Mouse (Mus musculus) ES-E14 (cell line): ENCODE results near the gene Ap1b1. TPM values are rescaled to one million over a fixed set of nuclear protein-coding genes. Genes with fewer than 3 reads are reported as not detected.
"Not testable (repeated sequence)": the region's sequence is repeated elsewhere in the genome, so short reads cannot be mapped to it uniquely, and the experiment has no call there.

Experiments
- DNase-seq: peaks from one replicate; pipeline ENCODE4 v3.0.0-alpha.2; 2013; ENCODE audit warnings: low read depth, low spot score
- H3K27ac ChIP-seq: 2 replicates; pipeline ENCODE4 v1.5.1; 2012; ENCODE audit warnings: low read depth, mild to moderate bottlenecking, low read length, moderate library complexity, mixed read lengths; ENCODE audit not compliant: poor library complexity, insufficient read depth, severe bottlenecking
- H3K36me3 ChIP-seq: 2 replicates; pipeline ENCODE4 v1.6.1; 2012; ENCODE audit warnings: mild to moderate bottlenecking, low read length, moderate library complexity, mixed read lengths; ENCODE audit not compliant: control insufficient read depth, poor library complexity, insufficient read depth, severe bottlenecking
- H3K4me1 ChIP-seq, 2 experiments: fragments of 150-350 bp in 1 of 2; sonication (generic) in 1 of 2; 2 replicates each; pipeline ENCODE4 v1.6.1; 2012; ENCODE audit warnings: low read length in 2 of 2, mild to moderate bottlenecking in 1 of 2, mixed read lengths in 1 of 2; ENCODE audit not compliant: control insufficient read depth in 2 of 2, insufficient read depth in 2 of 2, poor library complexity in 1 of 2
- H3K4me3 ChIP-seq, 2 experiments: fragments of 150-350 bp in 1 of 2; sonication (generic) in 1 of 2; 2 replicates each; pipeline ENCODE4 v1.5.1; 2012; ENCODE audit warnings: low read length in 2 of 2, low read depth in 1 of 2, mild to moderate bottlenecking in 1 of 2, mixed read lengths in 1 of 2; ENCODE audit not compliant: insufficient read depth in 1 of 2, poor library complexity in 1 of 2, severe bottlenecking in 1 of 2
- H3K9ac ChIP-seq: 2 replicates; pipeline ENCODE4 v1.6.1; 2012; ENCODE audit warnings: low read depth, mild to moderate bottlenecking, low read length, mixed read lengths; ENCODE audit not compliant: poor library complexity, insufficient read depth, severe bottlenecking
- H3K9me3 ChIP-seq: fragments of 150-350 bp; sonication (generic); 2 replicates; pipeline ENCODE4 v1.6.1; 2012; ENCODE audit warnings: low read depth, mild to moderate bottlenecking, low read length; ENCODE audit not compliant: control insufficient read depth, insufficient read depth
- CHD2 ChIP-seq: IDR thresholded peaks from 2 replicates; pipeline ENCODE4 v1.6.1; 2014; ENCODE audit warnings: mild to moderate bottlenecking, low read depth, low read length, inconsistent platforms
- HCFC1 ChIP-seq: IDR thresholded peaks from 2 replicates; pipeline ENCODE4 v1.6.1; 2012; ENCODE audit warnings: low read length, inconsistent platforms, borderline replicate concordance; ENCODE audit not compliant: insufficient read depth
- MAFK ChIP-seq: IDR thresholded peaks from 2 replicates; pipeline ENCODE4 v1.6.1; 2014; ENCODE audit warnings: mild to moderate bottlenecking, low read depth, low read length, inconsistent platforms; ENCODE audit not compliant: insufficient read depth
- ZC3H11A ChIP-seq: IDR thresholded peaks from 2 replicates; pipeline ENCODE4 v1.6.1; 2012; ENCODE audit warnings: low read depth, mild to moderate bottlenecking, inconsistent platforms, low read length, borderline replicate concordance
- ZNF384 ChIP-seq: IDR thresholded peaks from 2 replicates; pipeline ENCODE4 v1.6.1; 2012; ENCODE audit warnings: low read depth, low read length, inconsistent platforms
- in situ Hi-C, 2 experiments: fragments of 600-800 bp; cut with MboI; formaldehyde crosslinking; loops; one replicate each; pipeline ENCODE4 v1.15.1; 2025; ENCODE audit warnings: low sequenced_read_pairs in 2 of 2, inconsistent platforms in 1 of 2; ENCODE audit not compliant: unreplicated experiment in 2 of 2
- total RNA-seq: library from RNA; depleted of rRNA; stranded (reverse); fragments of 300-350 nt; gene quantifications from 2 replicates; pipeline ENCODE4 v1.2.3, GENCODE M21; 2012

Ap1b1 gene
- total RNA-seq, 1 experiment = 42.4 TPM

DNA sequence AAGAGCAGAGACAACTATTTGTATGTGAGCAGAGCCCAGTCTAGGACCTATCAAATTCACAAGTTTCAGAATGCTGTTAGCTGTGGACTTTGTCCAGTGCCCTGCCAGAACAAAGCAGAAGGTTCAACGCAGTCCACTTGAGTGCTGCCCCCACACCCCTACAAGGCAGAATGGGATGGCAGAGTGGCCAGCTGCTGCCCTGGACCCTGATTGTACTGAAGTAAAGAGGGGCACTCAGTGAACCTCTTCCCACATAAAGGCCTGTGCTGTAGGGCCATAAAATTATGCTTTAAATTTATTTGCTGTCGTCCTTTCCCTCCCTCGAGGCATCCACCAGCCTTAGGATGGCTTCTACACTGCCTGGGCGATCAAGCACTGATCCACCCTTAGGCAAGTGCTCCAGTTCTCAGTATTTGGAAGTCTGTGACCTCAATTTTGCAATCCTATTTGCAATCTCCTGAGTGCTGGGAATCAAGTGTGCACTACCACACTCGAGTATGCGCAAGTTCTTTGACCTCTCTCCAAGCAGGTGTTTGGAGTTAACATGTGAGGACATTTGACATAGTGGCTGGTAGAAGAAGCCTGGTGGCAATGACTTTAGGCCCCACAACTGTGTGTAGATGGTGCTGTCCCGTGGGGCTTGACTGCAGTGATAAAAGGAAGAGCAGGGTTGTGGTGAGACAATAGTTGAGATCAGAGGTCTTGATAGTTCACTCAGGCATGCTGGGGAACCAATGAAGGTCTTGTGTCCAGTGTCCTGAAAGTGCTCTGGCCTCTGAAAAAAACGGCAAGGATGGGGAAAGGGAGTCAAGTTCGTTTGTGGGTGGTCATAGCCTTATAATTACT, 81.7 kb downstream of the Ap1b1 start:
- in situ Hi-C loops = no loop called here
- H3K4me3 ChIP-seq = no peak overlapping the region
- TF ChIP-seq MAFK (no peak), HCFC1 (no peak), CHD2 (no peak), ZC3H11A (no peak), ZNF384 (no peak)
- H3K27ac ChIP-seq = no peak overlapping the region
- H3K36me3 ChIP-seq = peaks cover 40% of the 10 kb centered on the region
- no peak overlapping the region for H3K9ac ChIP-seq
- no peak for DNase-seq
- no peaks in the 10 kb centered on the region for H3K9me3 ChIP-seq
- peaks cover 0 to 9% of the 10 kb centered on the region in 2 experiments; a peak in 2 of 4 replicates for H3K4me1 ChIP-seq

DNA sequence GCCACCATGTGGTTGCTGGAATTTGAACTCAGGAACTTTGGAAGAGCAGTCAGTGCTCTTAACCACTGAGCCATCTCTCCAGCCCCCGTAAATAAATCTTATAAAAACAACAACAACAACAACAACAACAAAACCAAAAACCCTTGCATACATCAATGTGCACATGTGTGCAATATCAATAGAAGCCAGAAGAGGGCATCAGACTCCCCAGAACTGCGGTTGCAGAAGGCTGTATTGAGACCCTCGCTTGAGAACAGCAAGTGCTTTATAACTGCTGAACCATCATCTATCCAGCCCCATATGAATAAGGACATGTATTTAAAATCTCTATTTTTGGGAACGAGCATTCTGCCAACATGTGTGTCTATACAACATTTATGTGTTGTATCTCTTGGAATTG, 88.3 kb downstream of the Ap1b1 start:
- TF ChIP-seq ZC3H11A = no peak
- no peak for TF ChIP-seq HCFC1
- no peak for TF ChIP-seq CHD2
- no peak for TF ChIP-seq ZNF384
- no peak for TF ChIP-seq MAFK
- DNase-seq = no peak
- H3K27ac ChIP-seq = no peak overlapping the region
- H3K9ac ChIP-seq = no peak overlapping the region
- H3K4me3 ChIP-seq = no peak overlapping the region
- H3K36me3 ChIP-seq = peaks cover 42% of the 10 kb centered on the region
- H3K4me1 ChIP-seq = no peaks in the 10 kb centered on the region
- in situ Hi-C loops = no loop called here
- H3K9me3 ChIP-seq = no peaks in the 10 kb centered on the region

DNA sequence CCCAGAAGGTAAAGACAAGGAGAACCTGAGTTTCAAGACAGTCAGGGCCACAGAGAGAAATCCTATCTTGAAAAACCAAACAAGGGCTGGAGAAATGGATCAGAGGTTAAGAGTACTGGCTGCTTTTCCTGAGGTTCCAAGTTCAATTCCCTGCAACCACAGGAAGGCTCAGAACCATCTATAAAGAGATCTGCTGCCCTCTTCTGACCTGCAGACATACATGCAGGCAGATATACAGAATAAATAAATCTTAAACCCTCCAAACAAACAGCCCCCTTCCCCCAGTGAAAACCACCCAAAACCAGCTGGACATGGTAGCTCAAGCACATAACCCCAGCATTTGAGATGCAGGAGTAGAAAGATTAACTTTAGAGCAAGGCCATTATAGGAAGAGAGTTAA, 89.1 kb downstream of the Ap1b1 start:
- TF ChIP-seq ZNF384 = no peak
- no peak for TF ChIP-seq ZC3H11A
- TF ChIP-seq HCFC1 = no peak
- TF ChIP-seq MAFK = no peak
- TF ChIP-seq CHD2 = no peak
- Histone ChIP-seq H3K36me3 (peaks cover 39% of the 10 kb centered on the region), H3K4me1 (no peaks in the 10 kb centered on the region), H3K9me3 (no peaks in the 10 kb centered on the region), H3K27ac (no peak overlapping the region), H3K4me3 (no peak overlapping the region), H3K9ac (no peak overlapping the region)
- DNase-seq = no peak
- in situ Hi-C loops = no loop called here

DNA sequence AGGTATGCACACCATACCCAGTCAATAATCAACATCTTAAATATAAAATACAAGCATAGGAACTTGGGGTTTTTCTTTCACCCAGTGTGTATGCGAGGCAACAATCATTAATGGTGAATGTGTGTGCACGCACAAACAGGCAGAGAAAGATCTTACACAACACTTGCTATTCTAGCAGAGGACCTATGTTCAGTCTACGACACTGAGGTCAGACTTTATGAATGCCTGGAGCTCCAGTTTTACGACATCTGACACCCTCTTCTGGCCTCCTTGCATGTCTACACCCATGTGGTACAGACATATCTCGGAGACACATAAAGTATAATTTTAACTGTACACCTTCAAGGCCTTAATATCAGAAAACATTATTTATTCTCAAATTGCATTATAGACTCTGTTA, 90.2 kb downstream of the Ap1b1 start:
- H3K27ac ChIP-seq, DNase-seq, H3K4me1 ChIP-seq, H3K4me3 ChIP-seq, in situ Hi-C loops, H3K9ac ChIP-seq, H3K9me3 ChIP-seq: not testable (repeated sequence)
- peaks cover 35% of the 10 kb centered on the region for H3K36me3 ChIP-seq

DNA sequence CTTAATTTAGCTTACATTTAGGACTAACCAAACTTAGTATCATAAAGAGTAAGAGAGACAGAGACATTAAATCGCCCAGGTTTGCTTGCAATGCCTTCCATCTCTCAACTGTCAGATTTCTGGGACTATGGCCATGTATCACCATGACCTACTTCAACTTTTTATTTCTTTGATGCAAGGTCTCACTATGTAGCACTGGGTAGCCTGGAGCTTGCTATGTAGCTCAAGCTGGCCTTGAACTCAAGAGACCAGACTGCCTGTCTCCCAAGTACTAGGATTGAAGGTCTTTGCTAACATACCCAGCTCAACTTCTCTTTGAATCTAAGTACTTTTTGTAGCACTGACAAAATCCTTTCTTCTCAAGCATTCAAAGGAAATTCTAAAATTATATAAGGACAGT, 102.5 kb downstream of the Ap1b1 start:
- peaks cover 35% of the 10 kb centered on the region for H3K36me3 ChIP-seq
- DNase-seq = no peak
- TF ChIP-seq ZNF384 = no peak
- in situ Hi-C loops = no loop called here
- H3K27ac ChIP-seq = no peak overlapping the region
- H3K9me3 ChIP-seq = no peaks in the 10 kb centered on the region
- H3K9ac ChIP-seq = no peak overlapping the region
- no peak overlapping the region for H3K4me3 ChIP-seq
- no peaks in the 10 kb centered on the region for H3K4me1 ChIP-seq
